Mouse (Mus musculus) telencephalon, adult 2 months (tissue): Measurements from ENCODE around the gene Cd5.

ENCODE experiments used
- DNase-seq: peaks from one replicate; pipeline ENCODE4 v3.0.0-alpha.2; 2011; ENCODE audit warnings: low read depth, low spot score

Gene Cd5

GRCm38 (mm10) chr19:10671319-10671718, 67.5 kb downstream of the Cd5 start:
- no peak for DNase-seq
